Mouse (Mus musculus) cerebellum, adult 2 months (tissue): ENCODE measurements around the gene Cyp4f14.

Source experiments
- CTCF ChIP-seq: fragments of 200-500 bp; IDR thresholded peaks from 2 replicates; pipeline ENCODE4 v1.5.1; 2011; ENCODE audit warnings: low read depth, mild to moderate bottlenecking, control low read depth, low read length, moderate library complexity, borderline replicate concordance; ENCODE audit not compliant: insufficient read depth
- POLR2A ChIP-seq: fragments of 200-500 bp; IDR thresholded peaks from 2 replicates; pipeline ENCODE4 v1.6.1; 2011; ENCODE audit warnings: low read length, control low read depth, borderline replicate concordance; ENCODE audit not compliant: insufficient read depth

- TF ChIP-seq POLR2A, result no peak
- no peak for TF ChIP-seq CTCF
Observed at GRCm38 (mm10) chr17:32891239-32892180, 25.6 kb downstream of the Cyp4f14 start, which contains the start of gene Zfp870.
